15 mouse cellular contexts compared by ENCODE assay signal in the genomic region with DNA sequence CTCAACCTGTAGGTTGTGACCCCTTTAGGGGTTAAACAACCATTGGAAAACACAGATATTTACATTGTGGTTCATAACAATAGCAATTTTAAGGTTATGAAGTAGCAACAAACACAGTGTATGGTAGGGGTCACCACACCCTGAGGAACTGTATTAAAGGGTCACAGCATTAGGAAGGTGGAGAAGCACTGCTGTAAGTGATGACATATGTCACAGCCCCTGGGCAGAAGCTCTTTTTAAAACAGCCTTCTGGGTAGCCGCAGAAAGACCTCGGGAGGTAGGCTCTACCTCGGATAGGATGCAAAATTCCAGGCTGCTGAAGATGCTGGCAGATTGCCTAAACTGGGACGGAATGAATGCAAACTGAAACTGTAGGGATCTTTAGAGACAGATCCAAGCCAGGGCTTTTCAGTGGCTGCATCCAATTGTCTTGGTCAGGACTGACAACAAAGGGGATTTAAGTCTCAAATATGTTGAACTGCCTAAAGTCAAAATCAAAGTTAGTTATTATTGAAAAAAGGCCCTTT.
DNase-seq lines count a peak whose midpoint lies in the region; ATAC-seq and TF ChIP-seq lines count a peak whose summit lies in the region.
"Had no signal": no experiment of that assay in that cellular context is flagged by ENCODE, and none has a peak within 500 bp of the region (broad histone marks: within the 10 kb centered on the region; RNA-seq: fewer than 3 reads in every experiment).

No protein-coding gene starts in this region.

- CTCF ChIA-PET in Patski (lab: Charles Lee), result interaction anchor here (1.5 to 1.9 kb wide), 3 partner anchors 9 to 22 kb away, joined by 3 to 5 read pairs (median 4); no protein-coding TSS in a partner anchor

- 0 out of 2 replicates have a peak, but pooled peaks cover 3% of the 10 kb centered on the region for H3K36me3 ChIP-seq in embryonic facial prominence, embryonic 14.5 days (ENCODE audit: control insufficient read depth, insufficient read depth, low read length)
- peaks cover 6% of the 10 kb centered on the region; the same call in 1 of the 2 replicates for H3K36me3 ChIP-seq in embryonic facial prominence, embryonic 10.5 days (replicated peaks)
- H3K36me3 ChIP-seq: G1E; heart, embryonic 15.5 days; intestine, embryonic 15.5 days; liver, embryonic 15.5 days; midbrain, embryonic 12.5 days had no signal

- in situ Hi-C loops in Patski (cut with MboI; ENCODE audit: low pct_unique_long_range_greater_than_20kb), result no loop called here

- H3K9me3 ChIP-seq in embryonic facial prominence, embryonic 14.5 days (ENCODE audit: control insufficient read depth, low read length), result no peaks in the 10 kb centered on the region
- no peaks in the 10 kb centered on the region for H3K9me3 ChIP-seq in embryonic facial prominence, embryonic 10.5 days
- H3K9me3 ChIP-seq: G1E; heart, embryonic 15.5 days; intestine, embryonic 15.5 days; liver, embryonic 15.5 days; midbrain, embryonic 12.5 days had no signal

- peaks cover 4% of the 10 kb centered on the region; the same call in 1 of the 2 replicates for H3K4me1 ChIP-seq in embryonic facial prominence, embryonic 14.5 days (ENCODE audit: control insufficient read depth, insufficient read depth, low read length)
- peaks cover 20% of the 10 kb centered on the region; the same call in 1 of the 2 replicates for H3K4me1 ChIP-seq in embryonic facial prominence, embryonic 10.5 days
- H3K4me1 ChIP-seq: intestine, embryonic 15.5 days had no signal

- H3K27ac ChIP-seq in embryonic facial prominence, embryonic 14.5 days (replicated peaks; ENCODE audit: low read depth, low read length), result no peak overlapping the region
- H3K27ac ChIP-seq in embryonic facial prominence, embryonic 10.5 days (replicated peaks), result no peak overlapping the region
- no peak overlapping the region for H3K27ac ChIP-seq in left cerebral cortex, adult 2 months
- H3K27ac ChIP-seq: heart, embryonic 15.5 days; intestine, embryonic 15.5 days; liver, embryonic 15.5 days; midbrain, embryonic 12.5 days had no signal

- WGBS in embryonic facial prominence, embryonic 14.5 days, result 13% methylated on average over 4 of the region's 4 CpGs
- 62% methylated on average over 4 of the region's 4 CpGs for WGBS in embryonic facial prominence, embryonic 10.5 days

- DNase-seq in embryonic facial prominence, embryonic 14.5 days (ENCODE audit: low spot score), result peak; percentile 65
- no peak for DNase-seq in embryonic facial prominence, embryonic 10.5 days (ENCODE audit: low spot score)
- DNase-seq in left cerebral cortex, postnatal 4 days, result peak; percentile 42
- no peak for DNase-seq in left cerebral cortex, adult 2 months (ENCODE audit: extremely low spot score in 1 of 2, low spot score in 2 of 2)
- no peak for DNase-seq in Patski (ENCODE audit: low read depth, low spot score)
- peak; percentile 51 to 74 for DNase-seq in cerebellum, postnatal 25 days
- DNase-seq in embryo, embryonic 10 days (ENCODE audit: low spot score), result no peak
- no peak for DNase-seq in gastrocnemius, postnatal 10 days
- DNase-seq: gastrocnemius, postnatal 25 days had no signal

- H3K9ac ChIP-seq in embryonic facial prominence, embryonic 14.5 days (ENCODE audit: low read depth, low read length), result no peak overlapping the region
- H3K9ac ChIP-seq: heart, embryonic 15.5 days; intestine, embryonic 15.5 days; liver, embryonic 15.5 days; midbrain, embryonic 12.5 days had no signal

- no peak for TF ChIP-seq CTCF in left cerebral cortex, adult 2 months (IDR thresholded peaks at IDR 0.05)
- TF ChIP-seq CTCF in Patski (IDR thresholded peaks at IDR 0.05), result no peak

- H3K27me3 ChIP-seq in embryonic facial prominence, embryonic 14.5 days (replicated peaks; ENCODE audit: control insufficient read depth, insufficient read depth, low read length), result no peaks in the 10 kb centered on the region
- no peaks in the 10 kb centered on the region for H3K27me3 ChIP-seq in embryonic facial prominence, embryonic 10.5 days (replicated peaks; ENCODE audit: low read depth, poor library complexity, severe bottlenecking)
- no peaks in the 10 kb centered on the region for H3K27me3 ChIP-seq in Patski
- H3K27me3 ChIP-seq: heart, embryonic 15.5 days; intestine, embryonic 15.5 days; liver, embryonic 15.5 days; midbrain, embryonic 12.5 days had no signal

- POLR2A ChIA-PET in Patski (lab: Charles Lee), result no interaction called here

- H3K4me3 ChIP-seq in embryonic facial prominence, embryonic 14.5 days (ENCODE audit: low read depth, low read length), result no peak overlapping the region
- no peak overlapping the region for H3K4me3 ChIP-seq in embryonic facial prominence, embryonic 10.5 days
- no peak overlapping the region for H3K4me3 ChIP-seq in left cerebral cortex, adult 2 months
- H3K4me3 ChIP-seq: erythroblast, embryonic 14.5 days; heart, embryonic 15.5 days; intestine, embryonic 15.5 days; liver, embryonic 15.5 days; midbrain, embryonic 12.5 days had no signal

- ATAC-seq in embryonic facial prominence, embryonic 14.5 days (ENCODE audit: low read depth), result no peak
- ATAC-seq in Patski, result peak; percentile 26
- ATAC-seq: intestine, embryonic 15.5 days had no signal

- H3K4me2 ChIP-seq in embryonic facial prominence, embryonic 14.5 days (ENCODE audit: low read depth, low read length), result no peak overlapping the region
- H3K4me2 ChIP-seq: heart, embryonic 15.5 days; intestine, embryonic 15.5 days; liver, embryonic 15.5 days; midbrain, embryonic 12.5 days had no signal

- intact Hi-C loops in left cerebral cortex, postnatal 4 days (cut with DNase I), result no loop called here
- intact Hi-C loops in left cerebral cortex, adult 2 months (cut with DNase I), result no loop called here

Comparison
In these comparisons a context has a peak if more than half of its experiments do, and no peak if none do; other contexts are left out.
1. DNase-seq: peak in embryonic facial prominence, embryonic 14.5 days (single experiment), left cerebral cortex, postnatal 4 days (single experiment) and cerebellum, postnatal 25 days (2 of 2); none in embryonic facial prominence, embryonic 10.5 days (single experiment), left cerebral cortex, adult 2 months (0 of 2), Patski (single experiment), embryo, embryonic 10 days (single experiment) and gastrocnemius, postnatal 10 days (single experiment).